Mouse (Mus musculus) adrenal gland, postnatal 36 days (tissue): Measurements from ENCODE around the gene Tle4. TPM values are rescaled to one million over a fixed set of nuclear protein-coding genes. Genes with fewer than 3 reads are reported as not detected.
"Not testable (repeated sequence)": the region's sequence is repeated elsewhere in the genome, so short reads cannot be mapped to it uniquely, and the experiment has no call there.

Experiments
- DNase-seq, 2 experiments: peaks; one replicate each; pipeline ENCODE4 v3.0.0; 2021; ENCODE audit warnings: mixed read lengths in 1 of 2
- long read RNA-seq, 2 experiments: library from polyadenylated mRNA; stranded (forward); transcript quantifications; one replicate each; pipeline ENCODE4 v2.0.0; 2021; ENCODE audit warnings: borderline sequencing depth in 2 of 2
- total RNA-seq, 2 experiments: library from RNA; stranded (reverse); gene quantifications; 2 replicates each; pipeline ENCODE4 v1.2.3; 2021

Gene Tle4
- total RNA-seq: 10 to 100 TPM; 10.2 to 13.2 TPM
- long read RNA-seq, experiment 1, partial matches to known transcripts: 2 of 2 reads
- long read RNA-seq, experiment 1, other reads (novel, unspliced or antisense): 0 of 2 reads
- long read RNA-seq, experiment 2, partial matches to known transcripts: 1 of 1 reads
- long read RNA-seq, experiment 2, other reads (novel, unspliced or antisense): 0 of 1 reads

DNA sequence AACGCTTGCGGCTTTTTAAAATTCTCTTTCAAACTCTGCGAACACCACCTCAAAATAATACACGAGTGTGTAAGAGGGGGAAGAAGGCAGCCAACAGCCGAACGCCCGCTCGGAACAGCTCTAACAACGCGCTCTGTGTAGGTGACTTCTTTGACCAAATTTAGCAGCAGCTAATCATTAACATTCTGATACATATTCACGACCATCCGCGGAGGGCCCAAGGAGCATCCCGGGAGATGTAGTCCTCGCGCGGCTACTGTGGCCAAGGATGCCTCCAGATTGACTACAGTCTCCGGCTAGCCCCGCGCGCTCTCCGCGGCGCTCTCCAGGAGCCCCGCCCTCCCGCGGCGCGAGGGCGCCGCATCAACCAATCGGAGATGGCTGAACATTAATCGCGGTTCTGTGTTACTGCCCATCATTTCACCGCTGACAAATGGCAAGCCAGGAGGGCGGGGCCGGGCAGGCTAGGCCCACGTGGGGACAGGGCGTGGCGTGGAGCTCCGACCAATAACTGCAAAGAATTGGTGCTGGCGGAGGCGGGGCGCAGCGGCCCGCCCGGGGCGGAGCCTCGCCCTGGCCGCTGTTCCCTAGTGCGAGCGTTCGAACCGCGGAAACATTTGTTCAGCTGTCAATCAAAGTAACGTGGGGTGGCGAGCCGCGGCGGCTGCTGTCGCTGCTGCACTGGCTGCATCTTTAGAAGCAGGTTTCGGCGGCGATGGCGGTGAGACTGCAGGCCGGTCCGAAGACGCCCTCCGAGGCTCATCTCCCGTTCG is at the start of gene Tle4:
Gene Tle4 (minus strand): TSS at position 135 of the 773 bp plus-strand sequence.
- DNase-seq: peak; percentile 100

- DNase-seq: no peak
Measured at GRCm38 (mm10) chr19:14645666-14646065, 47.8 kb upstream of the Tle4 start.

- no peak for DNase-seq
Measured at GRCm38 (mm10) chr19:14644756-14645155, 46.9 kb upstream of the Tle4 start.

DNA sequence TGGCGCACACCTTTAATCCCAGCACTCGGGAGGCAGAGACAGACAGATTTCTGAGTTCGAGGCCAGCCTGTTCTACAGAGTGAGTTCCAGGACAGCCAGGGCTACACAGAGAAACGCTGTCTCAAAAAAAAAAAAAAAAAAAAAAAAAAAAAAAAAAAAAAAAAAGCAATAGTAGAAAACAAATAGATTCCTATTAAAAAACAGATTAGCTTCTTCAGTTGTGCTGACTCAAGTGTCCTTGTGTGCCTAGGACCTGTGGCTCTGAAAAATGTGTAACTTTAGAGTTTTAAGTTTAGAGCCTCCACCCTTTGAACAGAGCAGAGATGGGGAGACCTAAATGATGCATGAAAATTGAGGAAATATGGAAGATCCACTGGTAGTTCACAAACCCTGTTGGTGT is 45.2 kb upstream of the Tle4 start:
- DNase-seq: not testable (repeated sequence)

GRCm38 (mm10) chr19:14642663-14643062 is 44.8 kb upstream of the Tle4 start:
- DNase-seq: no peak

DNA sequence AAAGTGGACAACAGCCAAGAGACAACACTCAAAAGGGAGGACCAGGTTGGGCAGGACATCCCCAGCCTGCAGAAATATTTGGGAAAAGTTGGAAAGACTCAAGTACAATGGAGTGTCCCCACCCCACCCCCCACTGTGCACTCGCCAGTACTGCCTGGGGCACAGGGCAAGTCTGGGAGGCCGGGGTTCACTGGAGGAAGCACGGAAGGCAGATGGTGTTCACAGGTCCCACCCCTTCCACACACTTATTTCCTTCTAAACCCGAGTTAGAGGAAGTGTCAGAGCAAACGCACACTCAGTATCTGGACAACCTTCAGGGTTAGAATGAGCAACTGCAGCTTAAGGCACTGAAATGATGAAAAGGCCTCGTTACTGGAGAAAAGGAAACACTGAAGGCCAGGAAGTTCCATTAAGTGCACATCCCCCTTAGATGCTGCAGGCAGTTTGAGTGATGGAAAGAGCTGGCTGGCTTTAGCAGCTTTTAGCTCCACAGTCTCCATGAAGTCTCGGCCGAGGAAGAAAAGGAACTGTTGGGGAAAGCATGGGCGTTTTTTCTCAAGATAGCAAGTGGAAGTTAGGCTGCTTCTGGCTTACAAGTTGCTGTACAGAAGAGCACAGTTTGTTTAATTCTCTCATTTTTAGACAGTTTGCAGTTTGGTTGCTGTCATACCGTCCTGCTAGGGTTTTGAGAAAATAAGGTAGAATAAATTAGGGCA is 37.5 kb upstream of the Tle4 start:
- peak in 1 of 2 experiments; percentile 9 for DNase-seq

DNA sequence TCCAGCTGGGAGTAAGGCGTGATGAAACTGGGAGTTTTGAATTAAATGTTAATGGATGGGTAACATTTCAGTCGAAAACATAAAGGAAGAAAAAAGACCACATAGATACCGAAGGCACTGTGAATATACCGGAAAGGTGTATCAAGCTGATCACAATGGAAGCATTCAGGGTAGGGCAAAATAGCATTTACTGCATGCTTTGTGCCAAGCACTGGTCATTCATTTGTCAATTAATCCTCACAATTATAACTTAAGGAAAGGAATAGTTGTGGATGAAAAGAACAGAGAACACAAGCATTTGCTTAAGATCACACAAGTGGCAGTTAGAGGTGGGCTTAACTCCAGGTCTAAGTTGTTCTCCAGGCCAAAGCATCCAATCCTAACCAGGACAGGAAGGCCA is 25.5 kb upstream of the Tle4 start:
- DNase-seq: no peak

- peak; percentile 7 to 15 for DNase-seq
Measured at GRCm38 (mm10) chr19:14620534-14620933, 22.7 kb upstream of the Tle4 start.

- DNase-seq: no peak
Measured at GRCm38 (mm10) chr19:14619814-14620213, 22.0 kb upstream of the Tle4 start.

- DNase-seq: no peak
Measured at GRCm38 (mm10) chr19:14614816-14615215, 17.0 kb upstream of the Tle4 start.

DNA sequence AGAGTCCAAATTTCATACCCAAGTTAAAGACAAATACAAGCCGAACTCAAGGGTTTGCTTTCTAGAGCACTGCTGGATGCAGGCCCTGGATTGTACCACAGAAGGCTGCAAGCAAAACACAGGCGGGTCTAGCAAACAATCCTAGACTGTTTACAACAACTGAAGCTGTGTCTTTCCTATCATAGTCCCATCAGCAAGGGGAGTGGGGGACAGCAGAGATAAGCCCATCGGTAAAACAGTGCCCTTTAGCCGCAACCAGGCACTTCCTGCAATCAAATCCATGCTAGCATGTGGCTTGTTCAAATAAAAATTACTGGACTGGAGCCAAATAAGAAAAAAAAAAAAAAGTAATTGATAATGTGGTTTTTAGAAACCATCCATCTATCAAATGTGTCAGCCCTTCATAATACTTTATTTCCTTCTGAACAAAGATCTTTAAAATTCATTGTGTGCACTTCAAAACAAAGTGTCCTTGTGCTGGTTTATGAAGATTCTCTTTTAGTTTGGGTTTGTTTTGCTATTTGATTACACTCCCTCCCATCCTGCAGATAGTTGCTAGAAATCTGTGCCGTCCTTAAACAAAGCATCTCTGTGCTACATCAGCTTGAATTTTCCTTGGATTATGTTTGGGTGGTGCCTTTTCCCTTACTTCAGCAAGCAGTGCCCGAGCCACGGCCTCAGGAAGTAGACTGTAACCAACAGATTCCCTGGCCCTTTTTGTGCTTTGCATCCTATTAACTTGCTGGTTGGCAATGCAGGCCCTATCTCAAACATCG is 12.9 kb upstream of the Tle4 start:
- DNase-seq: no peak

DNA sequence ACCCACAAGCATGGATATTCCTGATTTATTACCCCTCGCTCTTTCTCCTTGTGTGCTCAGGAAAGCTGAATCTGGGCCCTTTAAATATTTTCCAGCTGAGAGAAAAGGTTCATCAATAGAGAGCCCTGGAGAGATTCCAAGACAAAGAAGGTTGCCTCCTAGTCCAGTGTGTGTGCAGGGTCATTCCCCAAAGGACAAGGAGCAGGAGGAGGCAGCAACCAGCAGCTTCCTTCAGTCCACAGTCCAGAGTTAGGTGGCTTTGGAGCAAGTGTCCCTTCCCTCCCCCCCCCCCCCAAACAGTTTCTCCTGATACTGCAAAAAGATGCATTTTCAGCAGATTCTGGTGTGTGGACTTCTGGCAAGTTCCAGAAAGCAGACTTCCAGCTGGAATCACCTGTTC is 3.0 kb upstream of the Tle4 start:
- no peak for DNase-seq

DNA sequence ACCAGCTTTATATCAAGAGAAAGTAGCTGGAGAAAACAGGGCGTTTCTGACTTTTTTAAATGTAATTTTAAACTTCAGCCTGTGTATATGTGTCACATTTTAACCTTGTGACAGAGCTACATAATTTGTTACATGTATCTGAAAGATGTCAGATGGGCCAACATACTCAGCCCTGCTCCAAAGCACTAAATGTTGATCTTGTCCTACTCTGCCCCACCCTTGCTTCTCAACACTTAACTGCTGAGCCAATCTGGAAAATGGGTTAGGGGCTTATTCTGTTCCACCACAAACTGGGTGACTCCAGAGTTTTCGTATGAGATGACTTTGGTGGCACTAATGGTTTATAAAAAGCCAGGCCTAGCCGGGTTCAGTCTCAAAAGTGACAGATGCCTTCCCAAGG is 2.5 kb upstream of the Tle4 start:
- no peak for DNase-seq

- DNase-seq: no peak
Measured at GRCm38 (mm10) chr19:14599851-14600251, 2.0 kb upstream of the Tle4 start.

DNA sequence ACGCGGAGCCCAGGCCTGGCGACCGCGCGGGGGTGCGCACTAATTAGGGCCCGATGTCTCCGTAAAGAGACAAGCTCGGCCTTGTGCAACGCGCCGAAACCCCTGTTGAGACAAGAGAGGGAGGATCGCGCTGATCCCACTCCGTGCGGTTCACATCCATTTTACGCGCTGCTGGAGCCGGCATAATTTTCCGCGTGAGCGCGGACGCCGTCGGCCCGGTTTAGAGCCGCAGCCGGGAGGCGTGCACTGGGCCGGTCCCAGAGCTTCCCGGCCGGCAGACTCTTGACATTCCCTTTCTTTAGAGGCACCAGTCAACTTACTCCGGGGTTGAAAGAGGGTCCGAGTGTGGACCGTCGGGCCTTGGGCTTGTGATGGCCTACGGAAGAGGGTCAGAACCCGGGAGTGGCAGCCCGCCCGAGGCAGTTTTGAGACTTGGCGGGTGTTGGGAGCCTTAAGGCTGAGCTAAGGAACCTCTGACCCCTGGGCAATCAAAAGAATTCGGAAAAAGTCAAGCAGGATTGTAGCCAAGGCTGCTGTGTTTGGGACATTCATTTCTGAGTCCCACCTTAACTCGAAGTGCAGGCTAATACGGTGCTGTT is 938 bp upstream of the Tle4 start:
- peak in 1 of 2 experiments; percentile 61 for DNase-seq

- peak; percentile 55 to 71 for DNase-seq
Measured at GRCm38 (mm10) chr19:14596941-14597916, 622 bp downstream of the Tle4 start.

GRCm38 (mm10) chr19:14596358-14596940 is 1.4 kb downstream of the Tle4 start:
- no peak for DNase-seq

DNA sequence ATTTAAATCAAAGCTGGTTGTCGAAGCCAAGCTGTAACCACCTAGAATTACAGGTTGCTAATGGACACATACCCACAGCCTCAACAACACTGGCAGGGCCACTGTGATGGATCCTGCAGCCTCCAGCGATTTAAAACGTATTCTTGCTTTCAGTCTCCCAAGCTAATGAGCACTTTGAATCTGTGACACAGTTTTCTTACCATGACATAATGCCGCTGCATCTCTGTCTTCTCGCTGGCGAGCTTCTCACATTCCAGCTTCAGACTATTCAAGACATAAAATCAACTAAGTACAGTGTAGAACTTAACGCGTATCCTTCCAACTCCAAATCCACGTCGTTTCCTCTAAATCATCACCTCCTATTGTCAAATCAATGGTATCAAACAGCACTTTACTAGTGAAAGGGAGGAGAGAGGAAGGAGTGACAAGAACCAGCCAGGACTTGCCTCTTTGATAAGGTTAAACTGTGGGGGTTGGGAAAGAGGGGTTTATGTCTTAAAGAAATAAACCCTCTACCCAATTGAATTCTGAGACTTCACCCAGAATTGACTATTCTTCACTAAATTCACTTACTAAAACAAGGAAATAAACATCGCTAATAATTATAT is 2.4 kb downstream of the Tle4 start:
- DNase-seq: no peak

- no peak for DNase-seq
Measured at GRCm38 (mm10) chr19:14594537-14594936, 3.3 kb downstream of the Tle4 start.
